Mouse (Mus musculus) urinary bladder, postnatal 4 days (tissue): ENCODE results near the gene Erg28.
A peak's percentile ranks its signal among the peaks of the same experiment; 100 is the strongest.

Experiments used
- DNase-seq, 2 experiments: peaks; one replicate each; pipeline ENCODE4 v3.0.0; 2021 to 2022; ENCODE audit warnings: low spot score in 2 of 2

Erg28 gene

DNA sequence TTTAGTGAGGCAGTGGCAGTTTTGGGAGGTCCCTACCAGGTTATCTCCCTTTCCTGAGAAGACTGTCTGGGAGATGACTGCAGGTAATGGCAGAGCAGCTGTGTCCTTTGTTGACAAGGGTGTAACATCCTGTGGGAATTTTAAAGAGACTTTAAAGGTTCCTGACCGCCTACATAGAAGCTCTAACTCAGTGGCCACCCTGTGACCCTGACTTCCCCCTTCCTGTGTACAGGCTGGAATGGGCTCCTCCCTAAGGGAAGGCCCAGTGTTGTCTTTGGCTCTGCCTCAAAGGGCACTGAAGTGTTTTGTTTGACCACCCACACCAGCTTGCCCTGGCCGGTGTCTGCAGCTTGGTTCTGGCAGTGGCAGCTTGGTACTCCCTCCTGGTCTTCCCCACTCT, 10.8 kb downstream of the Erg28 start:
- DNase-seq = peak in 1 of 2 experiments; percentile 9

DNA sequence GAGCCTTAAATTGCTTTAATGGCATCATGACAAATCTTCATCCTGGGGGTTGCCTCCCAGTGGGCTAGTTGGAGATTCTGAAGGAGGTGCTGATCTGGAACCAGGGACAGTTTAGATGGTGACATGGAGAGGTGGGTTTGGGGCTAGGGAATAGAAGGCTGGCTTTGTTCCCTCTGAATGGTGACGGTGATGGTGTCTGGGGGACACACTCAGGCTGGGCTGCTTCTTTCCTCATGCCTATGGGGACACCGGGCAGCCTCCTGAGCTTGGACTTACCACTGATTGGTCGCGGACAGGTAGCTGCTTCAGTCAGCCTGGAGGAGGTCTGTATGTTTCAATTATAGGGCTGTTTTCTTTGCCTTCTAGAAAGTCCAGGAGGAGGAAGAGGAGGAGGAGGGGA, 12.7 kb downstream of the Erg28 start:
- DNase-seq = peak in 1 of 2 experiments; percentile 50

DNA sequence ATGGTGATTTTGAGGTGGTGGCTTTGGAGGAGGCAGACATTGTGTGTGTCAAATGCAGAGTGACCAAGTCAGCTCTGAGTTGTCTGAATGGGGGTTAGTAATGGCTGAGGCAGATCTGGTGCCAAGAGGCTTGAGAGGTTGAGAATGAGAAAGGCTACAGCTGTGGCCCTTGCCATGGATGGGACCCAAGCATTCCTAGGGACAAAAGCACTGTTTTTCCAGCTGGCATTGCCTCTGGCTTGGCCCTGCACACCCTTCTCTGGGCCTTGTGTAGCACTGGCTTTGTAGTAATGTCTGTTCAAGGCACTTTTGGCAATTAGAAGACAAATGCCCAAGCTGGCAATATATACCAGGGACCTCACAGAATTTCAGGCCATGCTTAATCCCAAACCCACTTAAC, 13.4 kb downstream of the Erg28 start:
- DNase-seq = peak in 1 of 2 experiments; percentile 22

DNA sequence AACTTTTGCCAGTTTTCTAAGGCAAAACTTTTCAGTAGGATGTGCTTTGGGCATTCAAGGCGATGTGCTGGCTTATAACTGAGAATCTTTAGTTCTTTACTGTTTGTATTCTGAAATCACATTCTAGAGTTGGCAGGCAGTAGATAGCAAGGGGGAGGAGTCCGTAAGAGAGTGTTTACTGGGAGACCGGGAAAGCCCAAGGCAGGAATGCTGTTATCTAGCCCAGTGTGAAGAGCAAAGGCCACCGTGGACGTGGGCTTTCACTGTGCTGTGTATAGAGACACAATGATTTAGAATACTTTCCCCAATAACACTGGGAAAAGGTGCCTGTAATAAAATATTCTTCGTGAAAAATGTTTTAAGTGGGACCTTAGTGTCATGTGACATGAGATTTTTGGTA, 14.6 kb downstream of the Erg28 start:
- no peak for DNase-seq

DNA sequence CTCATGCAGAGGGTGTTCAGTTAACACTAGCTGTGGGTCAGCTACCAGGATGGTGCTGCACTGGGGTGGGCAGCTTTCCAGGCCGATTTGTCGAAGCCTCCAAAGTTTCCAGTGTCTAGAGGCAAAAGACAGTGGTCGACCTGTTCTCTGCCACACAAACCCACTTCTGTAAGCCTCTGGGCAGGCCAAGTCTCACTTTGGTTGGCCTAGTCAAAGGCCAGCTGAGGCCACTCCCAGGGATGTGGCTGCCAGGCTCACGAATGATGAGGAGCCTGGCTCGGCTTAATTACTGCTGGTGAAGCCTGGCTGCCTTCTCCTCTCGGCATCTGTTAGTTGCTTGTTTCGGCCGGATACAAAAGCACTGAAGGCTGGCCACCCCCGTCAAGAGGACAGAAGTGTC, 24.3 kb downstream of the Erg28 start:
- DNase-seq = no peak

DNA sequence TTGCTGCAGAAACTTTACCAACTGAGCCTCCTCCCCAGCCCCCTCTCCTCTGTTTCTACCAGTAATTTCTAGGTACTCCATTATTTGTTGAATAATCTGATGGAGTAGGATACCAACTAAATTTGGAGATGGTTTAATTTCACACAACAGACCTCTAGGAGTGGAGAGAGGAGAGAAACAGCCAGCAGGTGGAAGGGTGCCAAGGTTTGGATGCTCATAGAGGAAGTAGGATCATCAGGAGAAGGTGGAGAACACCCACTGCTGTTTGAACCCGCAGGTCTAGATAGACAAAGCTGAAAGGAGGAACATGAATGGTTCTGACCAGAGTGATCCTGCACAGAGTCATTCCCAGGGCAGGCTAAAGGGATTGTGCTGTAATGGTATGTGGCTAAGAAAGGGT, 28.8 kb downstream of the Erg28 start:
- no peak for DNase-seq

DNA sequence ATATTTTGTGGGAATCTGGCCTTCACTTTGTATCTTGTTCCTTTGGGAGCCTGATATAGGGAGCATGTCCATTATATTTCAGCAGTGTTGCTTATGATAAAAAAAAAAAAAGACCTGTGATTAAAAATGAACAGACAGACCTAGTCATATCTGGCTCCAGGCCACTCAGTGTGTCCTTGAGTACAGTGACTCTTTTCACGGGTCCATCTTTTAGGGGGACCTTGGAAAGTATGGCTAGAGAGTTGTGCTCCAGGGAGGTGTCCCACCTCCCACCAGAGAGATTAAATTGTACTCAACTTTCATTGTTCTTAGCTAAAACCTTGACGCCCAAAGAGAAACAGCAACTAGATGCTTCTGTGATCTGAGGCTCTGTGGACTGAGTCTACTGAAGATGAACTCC, 30.3 kb downstream of the Erg28 start:
- DNase-seq = no peak

DNA sequence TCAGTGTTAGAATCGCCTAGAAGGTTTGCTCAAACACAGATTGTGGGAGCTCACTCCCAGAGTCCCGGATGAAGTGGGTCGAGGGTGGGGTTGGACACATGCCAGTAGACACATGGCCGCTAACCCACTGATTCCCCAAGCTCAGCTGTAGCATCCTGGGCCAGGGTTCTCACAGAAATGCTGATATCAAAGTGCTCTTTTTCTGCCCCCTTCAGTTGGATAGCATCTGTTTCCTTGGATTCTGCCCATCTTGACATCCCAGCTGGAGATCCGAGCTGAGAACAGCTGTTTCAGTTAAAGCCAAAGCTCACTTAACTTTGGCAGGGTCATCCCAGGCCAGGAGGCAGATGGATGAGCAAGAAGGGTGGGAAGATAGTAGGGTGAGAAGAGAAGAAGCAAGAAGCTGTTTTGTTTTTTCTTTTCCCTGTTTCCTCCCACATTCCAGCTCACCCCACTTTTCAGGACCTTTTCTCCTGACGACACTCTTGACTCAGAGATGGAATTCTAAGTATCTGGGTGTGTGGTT, 31.5 kb downstream of the Erg28 start:
- peak in 1 of 2 experiments; percentile 31 for DNase-seq

DNA sequence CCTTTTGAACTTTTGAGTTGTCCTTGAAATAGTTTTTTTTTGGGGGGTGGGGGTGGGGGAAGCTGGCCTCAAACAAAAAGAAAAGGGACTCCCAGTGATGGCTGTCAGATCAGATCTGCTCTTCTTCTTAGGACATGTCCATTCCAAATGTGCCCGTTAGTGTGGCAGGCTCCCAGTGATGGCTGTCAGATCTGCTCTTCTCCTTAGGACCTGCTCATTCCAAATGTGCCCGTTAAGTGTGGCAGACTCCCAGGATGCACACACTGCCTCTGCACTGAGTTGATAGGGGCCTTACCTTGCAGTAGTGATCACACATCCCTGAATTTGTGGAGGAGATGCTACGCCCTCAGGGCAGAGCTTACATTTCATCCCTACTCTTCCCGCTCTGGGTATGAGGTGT, 32.2 kb downstream of the Erg28 start:
- no peak for DNase-seq

DNA sequence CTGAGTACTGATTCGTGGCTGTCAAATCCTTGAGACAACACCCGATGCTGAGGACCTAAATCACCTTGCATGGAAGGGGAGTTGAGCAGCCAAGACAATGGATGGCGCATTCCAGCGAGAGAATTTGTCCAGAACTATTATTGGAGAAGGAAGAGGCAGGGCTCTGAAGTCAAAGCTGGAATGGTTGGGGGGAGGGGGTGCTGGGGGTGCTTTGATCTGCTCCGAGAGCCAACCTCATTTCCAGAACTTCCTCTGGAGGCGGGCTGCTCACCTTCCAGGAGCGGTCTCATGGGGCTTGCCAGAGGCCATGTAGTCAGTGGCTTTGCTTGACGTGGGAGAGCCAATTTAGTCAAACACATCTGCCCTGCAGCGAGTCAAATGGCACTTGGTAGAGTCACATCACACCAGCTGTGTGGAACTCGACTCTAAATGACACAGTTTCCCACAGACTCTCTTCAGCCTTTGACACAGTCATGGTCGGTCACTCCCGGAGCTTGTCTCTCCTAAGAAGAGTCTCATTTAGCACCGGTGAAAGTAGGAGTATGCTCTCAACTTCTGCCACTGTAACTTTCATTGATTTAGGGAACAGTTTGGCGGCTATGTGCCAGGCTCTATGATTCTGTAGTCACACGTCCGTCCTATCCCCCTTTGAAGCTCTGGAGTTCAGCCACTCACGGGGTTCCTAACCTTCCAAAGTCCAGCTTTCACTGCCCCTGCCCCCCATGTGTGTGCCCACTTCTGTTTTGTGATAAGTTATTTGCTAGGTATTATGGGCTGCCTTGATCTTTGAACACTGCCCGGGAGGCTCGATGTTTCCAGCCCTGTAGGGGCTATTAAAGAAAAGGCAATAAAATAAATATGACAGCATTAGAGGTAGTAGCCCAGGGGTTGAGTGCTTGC, 39.2 kb downstream of the Erg28 start:
- DNase-seq = no peak

DNA sequence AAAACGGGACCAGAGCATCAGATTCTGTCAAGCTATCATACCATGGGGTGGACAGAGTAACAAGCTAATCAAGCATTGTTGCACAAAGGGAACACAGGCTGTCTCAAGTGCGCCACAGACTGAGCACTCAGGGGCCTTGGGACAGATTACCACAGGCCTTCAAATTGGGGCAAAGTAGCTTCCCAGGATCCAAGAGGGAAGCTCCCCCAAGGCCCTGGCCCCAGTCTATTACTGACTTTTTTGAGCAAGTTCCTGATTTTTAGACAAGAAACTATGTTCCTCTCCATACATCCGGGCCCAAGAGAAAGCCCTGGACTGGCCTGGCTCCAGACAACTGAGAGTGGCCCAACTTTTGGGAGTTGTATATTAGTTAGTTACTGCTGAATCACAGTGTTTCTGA, 42.7 kb downstream of the Erg28 start:
- DNase-seq = no peak

DNA sequence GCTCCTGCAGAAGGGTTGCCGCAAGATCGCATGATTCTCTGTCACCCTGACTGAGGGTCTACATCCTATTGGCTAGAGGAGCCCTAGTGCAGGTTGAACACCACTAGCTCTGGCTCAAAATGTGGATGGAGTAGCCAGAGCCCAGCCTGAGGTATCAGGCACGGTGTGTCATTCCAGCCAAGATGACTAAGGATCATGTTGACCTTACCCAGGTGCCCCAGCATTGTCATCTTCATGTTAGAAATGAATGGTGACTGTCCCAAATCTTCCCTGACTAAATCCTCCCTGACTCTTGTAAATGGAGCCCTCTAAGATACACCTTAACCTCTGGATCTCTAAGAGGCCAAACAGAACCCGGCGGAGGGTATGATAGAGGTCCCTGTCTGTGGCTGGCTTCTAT, 44.6 kb downstream of the Erg28 start:
- DNase-seq = no peak

DNA sequence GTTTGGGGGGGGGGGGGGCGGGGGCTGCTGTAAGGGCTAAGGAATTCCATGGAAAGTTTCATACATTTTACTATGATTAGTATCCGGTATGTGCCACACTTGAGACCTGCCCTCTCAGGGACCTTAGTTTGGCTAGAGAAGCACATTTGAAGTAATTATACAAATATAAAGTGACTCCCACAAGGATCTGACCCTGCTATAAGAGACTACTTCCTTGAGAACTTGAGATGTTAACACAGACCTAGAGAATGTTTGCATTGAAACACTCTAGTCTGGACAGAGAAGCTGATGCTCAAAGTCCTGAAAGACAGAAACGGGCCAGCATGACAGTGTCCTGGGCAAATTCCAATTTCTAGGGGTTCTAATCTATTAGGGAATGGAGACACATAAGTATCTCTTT, 45.4 kb downstream of the Erg28 start:
- DNase-seq = no peak

DNA sequence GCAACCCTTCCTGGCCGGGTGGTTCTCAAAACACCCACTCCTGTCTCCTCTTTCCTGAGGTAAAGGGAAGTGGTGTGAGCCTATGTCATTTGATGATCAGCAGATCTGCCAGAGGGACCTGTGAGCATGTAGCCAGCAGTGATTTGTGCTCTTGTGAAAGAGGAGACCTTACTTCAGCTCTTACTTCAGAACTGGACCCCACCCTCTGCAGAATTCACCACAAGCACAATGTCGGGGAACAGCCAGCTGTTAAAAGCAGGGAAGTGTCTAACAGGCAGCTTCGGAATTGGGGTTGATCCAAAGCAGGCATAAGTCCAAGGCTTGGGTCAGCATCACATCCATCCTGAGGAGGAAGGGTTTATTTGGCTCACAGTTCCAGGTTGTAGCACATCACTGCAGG, 53.0 kb downstream of the Erg28 start:
- peak in 1 of 2 experiments; percentile 60 for DNase-seq

DNA sequence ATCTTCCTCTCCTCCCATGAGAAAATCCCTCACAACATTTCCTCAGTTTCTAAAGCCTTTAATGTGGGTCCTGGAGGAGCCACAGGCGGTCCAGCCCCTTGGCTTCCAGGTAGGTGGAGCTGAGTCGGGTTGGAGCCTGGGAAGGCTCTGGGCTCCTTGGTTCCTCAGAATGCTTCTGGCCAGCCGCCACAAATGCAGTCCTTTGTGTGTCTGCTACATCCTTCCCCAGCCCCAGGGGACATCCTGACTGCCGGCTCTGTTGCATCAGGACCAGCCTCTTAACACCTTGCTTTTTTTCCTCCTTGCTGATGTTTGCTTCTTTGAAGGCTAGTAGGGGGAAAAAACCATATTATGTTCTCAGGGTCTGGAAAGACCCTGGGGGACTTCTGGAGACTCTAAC, 56.6 kb downstream of the Erg28 start:
- DNase-seq = no peak

DNA sequence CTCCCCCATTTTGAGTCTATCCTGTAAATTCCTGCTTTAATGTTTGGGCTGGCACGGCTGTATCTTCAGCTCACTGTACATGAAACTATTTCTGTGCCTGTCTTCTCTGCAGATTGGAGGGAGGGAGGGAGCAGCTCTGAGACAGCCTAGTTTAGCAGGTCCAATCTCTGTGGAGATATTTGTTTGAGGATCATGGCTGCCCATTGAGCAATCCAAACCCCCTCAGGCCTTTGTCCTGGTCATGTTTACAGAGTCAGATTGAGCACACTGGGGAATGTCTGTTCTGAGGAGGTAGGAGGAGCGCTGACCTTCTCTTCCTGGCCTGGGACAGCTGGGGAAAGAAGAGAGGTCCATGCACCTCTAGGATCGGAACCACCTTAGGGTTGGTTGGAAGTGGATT, 58.1 kb downstream of the Erg28 start:
- DNase-seq = no peak
